Mouse (Mus musculus) olfactory bulb, adult 2 months (tissue): ENCODE data around the gene Prss2.

Experiments
- CTCF ChIP-seq: fragments of 200-500 bp; IDR thresholded peaks from 2 replicates; pipeline ENCODE4 v1.5.1; 2012; ENCODE audit warnings: low read depth, mild to moderate bottlenecking, low read length, moderate library complexity; ENCODE audit not compliant: insufficient read depth
- POLR2A ChIP-seq: fragments of 200-500 bp; IDR thresholded peaks from 2 replicates; pipeline ENCODE4 v1.6.1; 2012; ENCODE audit warnings: mild to moderate bottlenecking, low read depth, low read length, moderate library complexity; ENCODE audit not compliant: insufficient read depth

- TF ChIP-seq CTCF (no peak), POLR2A (no peak)
Measured at GRCm38 (mm10) chr6:41566965-41567364, 45.4 kb downstream of the Prss2 start.
